Mouse (Mus musculus) G1E (cell line): ENCODE measurements around the gene Kcnmb2.

Experiments used
- CTCF ChIP-seq: IDR thresholded peaks from 2 replicates; pipeline ENCODE4 v1.5.1; 2012; ENCODE audit warnings: low read depth, low read length, inconsistent platforms, mixed read lengths
- GATA1 ChIP-seq: IDR thresholded peaks from 2 replicates; pipeline ENCODE4 v1.6.1; 2012; ENCODE audit warnings: borderline replicate concordance, low read length, inconsistent platforms, mixed read lengths
- TAL1 ChIP-seq: conservative IDR thresholded peaks from 2 replicates; pipeline ENCODE4 v1.6.1; 2012; ENCODE audit warnings: low read depth, low read length, inconsistent platforms, mixed read lengths

GRCm38 (mm10) chr3:32180519-32180918 lies 278.2 kb downstream of the Kcnmb2 start:
- TF ChIP-seq GATA1 (no peak), CTCF (no peak), TAL1 (no peak)
